Mouse (Mus musculus) stomach, postnatal 0 days (tissue): ENCODE measurements at regions not wholly inside any gene's neighbourhood (a gene's known extent, or its start where the extent isn't known, plus 50 kb on each side); places are given as distances from the start of the nearest gene placed in this dataset.
A peak's percentile ranks its signal among the peaks of the same experiment; 100 is the strongest.

ENCODE experiments used
- ATAC-seq: fragments of 200-750 bp; cut with Nextera tagmentation; 2 replicates; pipeline ENCODE4 v1.8.0; 2017; ENCODE audit not compliant: low FRiP score, low TSS enrichment
- DNase-seq: peaks from one replicate; pipeline ENCODE4 v3.0.0-alpha.2; 2016; ENCODE audit warnings: low spot score
- H3K27ac ChIP-seq: fragments of 300-500 bp; sonication (generic); replicated peaks from 2 replicates; pipeline ENCODE4 v1.5.1; 2014; ENCODE audit warnings: mild to moderate bottlenecking, control low read depth
- H3K27me3 ChIP-seq: fragments of 300-500 bp; sonication (generic); 2 replicates; pipeline ENCODE4 v1.6.1; 2014; ENCODE audit warnings: low read length; ENCODE audit not compliant: control insufficient read depth, insufficient read depth
- H3K36me3 ChIP-seq: fragments of 300-500 bp; sonication (generic); 2 replicates; pipeline ENCODE4 v1.6.1; 2014; ENCODE audit warnings: low read length, mixed read lengths; ENCODE audit not compliant: control insufficient read depth, insufficient read depth
- H3K4me1 ChIP-seq: fragments of 300-500 bp; sonication (generic); replicated peaks from 2 replicates; pipeline ENCODE4 v1.6.1; 2014; ENCODE audit warnings: antibody characterized with exemption; ENCODE audit not compliant: control insufficient read depth, insufficient read depth
- H3K4me2 ChIP-seq: fragments of 300-500 bp; sonication (generic); replicated peaks from 2 replicates; pipeline ENCODE4 v1.6.1; 2014; ENCODE audit warnings: low read depth, mild to moderate bottlenecking, control low read depth, moderate library complexity
- H3K4me3 ChIP-seq: fragments of 300-500 bp; sonication (generic); 2 replicates; pipeline ENCODE4 v1.5.1; 2014; ENCODE audit warnings: low read depth, low read length, control low read depth
- H3K9ac ChIP-seq: fragments of 300-500 bp; sonication (generic); 2 replicates; pipeline ENCODE4 v1.6.1; 2014; ENCODE audit warnings: mild to moderate bottlenecking, low read length, control low read depth, mixed read lengths
- H3K9me3 ChIP-seq: fragments of 300-500 bp; sonication (generic); 2 replicates; pipeline ENCODE4 v1.6.1; 2016; ENCODE audit warnings: low read length; ENCODE audit not compliant: control insufficient read depth
- CTCF ChIP-seq: IDR thresholded peaks from 2 replicates; pipeline ENCODE4 v1.5.1; 2016; ENCODE audit warnings: antibody characterized with exemption, low read depth, mild to moderate bottlenecking, moderate library complexity
- EP300 ChIP-seq: optimal IDR thresholded peaks from 2 replicates; pipeline ENCODE3; 2016; ENCODE audit warnings: antibody characterized with exemption
- WGBS: fragments of 180-500 bp; shearing (Covaris S2); extraction: QIAGEN DNeasy Blood & Tissue Kit; methylation state at CpG from one replicate; pipeline ENCODE4 v1.1.7; 2014; 5-methylcytosine and 5-hydroxymethylcytosine counted together

GRCm38 (mm10) chr4:55227394-55227793 is 122.4 kb upstream of the Rad23b start:
- Histone ChIP-seq H3K4me2 (no peak overlapping the region), H3K9ac (no peak overlapping the region), H3K9me3 (no peaks in the 10 kb centered on the region), H3K36me3 (no peaks in the 10 kb centered on the region), H3K27ac (no peak overlapping the region), H3K4me3 (no peak overlapping the region), H3K27me3 (no peaks in the 10 kb centered on the region), H3K4me1 (no peaks in the 10 kb centered on the region)
- WGBS, result 40% methylated on average over 3 of the region's 3 CpGs
- DNase-seq (no peak), ATAC-seq (no peak)
- TF ChIP-seq EP300, result no peak
- TF ChIP-seq CTCF, result peak; percentile 50

GRCm38 (mm10) chr4:55231522-55231921 is 118.3 kb upstream of the Rad23b start:
- Histone ChIP-seq H3K9ac (no peak overlapping the region), H3K36me3 (no peaks in the 10 kb centered on the region), H3K4me2 (no peak overlapping the region), H3K4me1 (no peaks in the 10 kb centered on the region), H3K27ac (no peak overlapping the region), H3K4me3 (no peak overlapping the region), H3K27me3 (no peaks in the 10 kb centered on the region), H3K9me3 (no peaks in the 10 kb centered on the region)
- TF ChIP-seq CTCF (peak; percentile 75), EP300 (no peak)
- 30% methylated on average over 4 of the region's 4 CpGs for WGBS
- ATAC-seq (no peak), DNase-seq (peak; percentile 26)

GRCm38 (mm10) chr4:55237856-55238255 is 112.0 kb upstream of the Rad23b start:
- no peak for DNase-seq

GRCm38 (mm10) chr4:55240450-55240849 is 109.4 kb upstream of the Rad23b start:
- Histone ChIP-seq H3K36me3 (no peaks in the 10 kb centered on the region), H3K27me3 (no peaks in the 10 kb centered on the region), H3K4me2 (no peak overlapping the region), H3K9me3 (no peaks in the 10 kb centered on the region), H3K27ac (no peak overlapping the region), H3K9ac (no peak overlapping the region), H3K4me3 (no peak overlapping the region), H3K4me1 (no peaks in the 10 kb centered on the region)
- no peak for ATAC-seq
- 4% methylated on average over 7 of the region's 7 CpGs for WGBS
- DNase-seq, result peak; percentile 76
- TF ChIP-seq CTCF (peak; percentile 99), EP300 (no peak)

More at GRCm38 (mm10) chr4:55237856-55238255, 112.0 kb upstream of the Rad23b start:
- H3K9ac ChIP-seq, result no peak overlapping the region
- no peaks in the 10 kb centered on the region for H3K9me3 ChIP-seq
- 80% methylated on average over 6 of the region's 6 CpGs for WGBS
- H3K27ac ChIP-seq, result no peak overlapping the region
- H3K4me1 ChIP-seq, result no peaks in the 10 kb centered on the region
- no peaks in the 10 kb centered on the region for H3K36me3 ChIP-seq
- H3K4me2 ChIP-seq, result no peak overlapping the region
- TF ChIP-seq CTCF (no peak), EP300 (no peak)
- H3K4me3 ChIP-seq, result no peak overlapping the region
- H3K27me3 ChIP-seq, result no peaks in the 10 kb centered on the region
- no peak for ATAC-seq

- ATAC-seq, result no peak
- 71% methylated on average over 4 of the region's 4 CpGs for WGBS
- no peak overlapping the region for H3K27ac ChIP-seq
- H3K9me3 ChIP-seq, result no peaks in the 10 kb centered on the region
- no peak for DNase-seq
- H3K4me2 ChIP-seq, result no peak overlapping the region
- H3K36me3 ChIP-seq, result no peaks in the 10 kb centered on the region
- no peaks in the 10 kb centered on the region for H3K4me1 ChIP-seq
- no peak overlapping the region for H3K4me3 ChIP-seq
- no peak overlapping the region for H3K9ac ChIP-seq
- TF ChIP-seq EP300 (no peak), CTCF (no peak)
- no peaks in the 10 kb centered on the region for H3K27me3 ChIP-seq
Observed at GRCm38 (mm10) chr4:55242331-55242730, 107.5 kb upstream of the Rad23b start.

GRCm38 (mm10) chr4:55243091-55244058 is 106.5 kb upstream of the Rad23b start:
- no peaks in the 10 kb centered on the region for H3K36me3 ChIP-seq
- no peak overlapping the region for H3K4me2 ChIP-seq
- 61% methylated on average over 14 of the region's 14 CpGs for WGBS
- TF ChIP-seq CTCF (no peak), EP300 (no peak)
- H3K4me1 ChIP-seq, result no peaks in the 10 kb centered on the region
- no peak overlapping the region for H3K4me3 ChIP-seq
- H3K27ac ChIP-seq, result no peak overlapping the region
- no peak for ATAC-seq
- DNase-seq, result no peak
- no peak overlapping the region for H3K9ac ChIP-seq
- H3K9me3 ChIP-seq, result no peaks in the 10 kb centered on the region
- no peaks in the 10 kb centered on the region for H3K27me3 ChIP-seq
